Mouse (Mus musculus) T-cell, adult 2 months (primary cell): ENCODE results near the gene Tll1.
"Not testable (repeated sequence)": the region's sequence is repeated elsewhere in the genome, so short reads cannot be mapped to it uniquely, and the experiment has no call there.

ENCODE experiments used
- DNase-seq: peaks from one replicate; pipeline ENCODE4 v3.0.0; 2022; ENCODE audit warnings: low spot score

Gene Tll1

GRCm38 (mm10) chr8:64057571-64057970 lies 148.5 kb downstream of the Tll1 start:
- DNase-seq, result no peak

- no peak for DNase-seq
Measured at GRCm38 (mm10) chr8:64048556-64048955, 157.5 kb downstream of the Tll1 start.

GRCm38 (mm10) chr8:64047963-64048505 lies 158.0 kb downstream of the Tll1 start:
- no peak for DNase-seq

GRCm38 (mm10) chr8:64041303-64041884 lies 164.7 kb downstream of the Tll1 start:
- DNase-seq, result no peak

- no peak for DNase-seq
Measured at GRCm38 (mm10) chr8:64030672-64031385, 175.2 kb downstream of the Tll1 start.

- DNase-seq, result no peak
Measured at GRCm38 (mm10) chr8:64030081-64030480, 176.0 kb downstream of the Tll1 start.

- no peak for DNase-seq
Measured at GRCm38 (mm10) chr8:64029525-64029924, 176.5 kb downstream of the Tll1 start.

- DNase-seq, result no peak
Measured at GRCm38 (mm10) chr8:64024359-64024758, 181.7 kb downstream of the Tll1 start.

GRCm38 (mm10) chr8:64023579-64023978 lies 182.5 kb downstream of the Tll1 start:
- DNase-seq, result no peak

GRCm38 (mm10) chr8:64023027-64023426 lies 183.0 kb downstream of the Tll1 start:
- no peak for DNase-seq

GRCm38 (mm10) chr8:63970612-63971391 lies 235.3 kb downstream of the Tll1 start:
- not testable (repeated sequence) for DNase-seq
